8 mouse cellular contexts compared by ENCODE assay signal in the genomic region with DNA sequence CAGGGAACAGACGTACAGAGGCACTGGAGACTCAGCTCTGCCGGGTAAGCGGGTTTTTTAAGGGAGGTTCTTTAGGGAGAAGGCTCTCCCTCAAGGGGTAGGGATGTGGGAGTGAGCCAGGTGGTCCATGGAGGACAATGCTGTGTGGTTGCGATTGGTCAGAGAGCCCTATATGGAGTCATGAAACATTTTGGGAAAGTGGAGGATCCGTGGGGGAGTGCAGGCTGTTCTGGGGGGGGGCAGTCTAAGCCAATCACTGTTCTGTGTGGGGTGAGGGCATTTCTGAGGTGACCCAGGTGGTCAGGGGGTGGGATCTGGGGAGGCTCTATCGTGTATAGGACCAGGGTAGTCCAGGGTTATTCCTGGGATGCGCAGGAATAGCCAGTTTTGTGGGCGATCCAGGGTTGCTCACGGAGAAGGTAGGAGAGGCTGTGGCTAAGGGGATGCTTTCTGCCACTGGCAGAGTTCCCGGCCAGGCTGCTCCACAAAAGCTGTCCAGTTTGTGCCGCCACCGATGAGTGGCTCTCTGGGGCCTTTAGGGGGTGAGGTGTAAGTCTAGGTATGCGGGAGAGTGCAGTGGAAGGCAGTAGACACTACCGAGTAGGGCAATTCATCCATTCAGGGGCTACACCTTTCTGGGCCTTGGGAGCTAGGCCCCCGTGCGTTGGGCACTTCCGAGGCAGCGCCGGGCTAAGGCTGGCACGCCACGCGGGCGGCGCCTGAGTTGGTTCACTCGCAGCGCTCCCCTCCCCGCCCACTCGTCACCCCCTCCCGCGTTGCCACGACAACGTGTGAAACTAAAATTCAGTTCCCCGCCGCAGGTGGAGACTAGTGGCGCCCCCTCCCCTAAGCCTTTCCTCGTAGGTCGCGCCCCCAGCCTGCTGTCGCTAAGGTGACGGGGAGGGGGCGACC. TPM values are rescaled to one million over a fixed set of nuclear protein-coding genes. Genes with fewer than 3 reads are reported as not detected.
DNase-seq lines count a peak whose midpoint lies in the region; ATAC-seq and TF ChIP-seq lines count a peak whose summit lies in the region.

No protein-coding gene starts in this region.

- H3K4me3 ChIP-seq in heart, embryonic 14.5 days (ENCODE audit: control insufficient read depth in 1 of 2, insufficient read depth in 1 of 2, low read depth in 1 of 2, low read length in 2 of 2): peak overlapping the region; percentile 60 to 79
- peak overlapping the region; percentile 48 to 64 for H3K4me3 ChIP-seq in liver, embryonic 14.5 days (ENCODE audit: insufficient read depth in 1 of 2, low read depth in 2 of 2, low read length in 2 of 2)

- no peak for TF ChIP-seq EP300 in liver, embryonic 14.5 days (IDR thresholded peaks at IDR 0.05; ENCODE audit: low read depth)

- H3K4me2 ChIP-seq in heart, embryonic 14.5 days (ENCODE audit: low read length): peak overlapping the region; percentile 89
- H3K4me2 ChIP-seq in liver, embryonic 14.5 days (ENCODE audit: low read depth): peak overlapping the region; percentile 71

- no peak for TF ChIP-seq CTCF in liver, embryonic 14.5 days (IDR thresholded peaks at IDR 0.05; ENCODE audit: low read depth)

- peaks cover 49% of the 10 kb centered on the region for H3K27me3 ChIP-seq in heart, embryonic 14.5 days (ENCODE audit: control insufficient read depth, insufficient read depth, low read length)
- H3K27me3 ChIP-seq in liver, embryonic 14.5 days (ENCODE audit: control insufficient read depth, insufficient read depth, low read length): peaks cover 16% of the 10 kb centered on the region

- H3K27ac ChIP-seq in heart, embryonic 14.5 days (replicated peaks in 1 of 2; ENCODE audit: control insufficient read depth in 1 of 2, insufficient read depth in 1 of 2, low read depth in 2 of 2, low read length in 2 of 2): peak overlapping the region; percentile 61 to 83
- H3K27ac ChIP-seq in liver, embryonic 14.5 days: no peak overlapping the region

- no peaks in the 10 kb centered on the region; the same call in 1 of the 2 replicates for H3K9me3 ChIP-seq in heart, embryonic 14.5 days (ENCODE audit: control insufficient read depth, low read length)
- no peaks in the 10 kb centered on the region for H3K9me3 ChIP-seq in liver, embryonic 14.5 days (ENCODE audit: control insufficient read depth, low read length)

- DNase-seq in heart, adult 11 months: peak; percentile 97
- no peak for DNase-seq in heart, adult 8-10 months (ENCODE audit: low spot score)
- peak; percentile 48 to 60 for DNase-seq in kidney, postnatal 25 days
- no peak for DNase-seq in liver, embryonic 14.5 days (ENCODE audit: low read depth in 3 of 3, low spot score in 3 of 3)
- peak; percentile 50 for DNase-seq in neural tube, embryonic 10.5 days (ENCODE audit: extremely low spot score, low spot score)
- DNase-seq in thymus, postnatal 36 days: peak; percentile 70 to 76

- peaks cover 2 to 9% of the 10 kb centered on the region in 2 experiments; a peak in 3 of 4 replicates for H3K4me1 ChIP-seq in heart, embryonic 14.5 days (ENCODE audit: control insufficient read depth in 2 of 2, insufficient read depth in 2 of 2, low read length in 2 of 2)
- peaks cover 0 to 2% of the 10 kb centered on the region in 2 experiments; a peak in 1 of 4 replicates for H3K4me1 ChIP-seq in liver, embryonic 14.5 days (replicated peaks; ENCODE audit: control insufficient read depth in 2 of 2, insufficient read depth in 2 of 2, low read length in 1 of 2)

- peaks cover 12% of the 10 kb centered on the region; the same call in 1 of the 2 replicates for H3K36me3 ChIP-seq in heart, embryonic 14.5 days (ENCODE audit: control insufficient read depth, insufficient read depth, low read length)
- H3K36me3 ChIP-seq in liver, embryonic 14.5 days (replicated peaks; ENCODE audit: control insufficient read depth, insufficient read depth, low read depth): no peaks in the 10 kb centered on the region

- peak overlapping the region; percentile 75 for H3K9ac ChIP-seq in heart, embryonic 14.5 days (ENCODE audit: low read length)
- H3K9ac ChIP-seq in liver, embryonic 14.5 days (replicated peaks): no peak overlapping the region

- 2% methylated on average over 39 of the region's 41 CpGs for WGBS in heart, embryonic 14.5 days
- WGBS in liver, embryonic 14.5 days (ENCODE audit: insufficient replicate concordance): 1% methylated on average over 41 of the region's 41 CpGs

- ATAC-seq in common myeloid progenitor, adult 5-6 weeks (replicated peaks; ENCODE audit: low read depth, poor library complexity, severe bottlenecking): peak; percentile 40
- 0 out of 2 replicates have a peak, but pooled peaks have one; percentile 6 for ATAC-seq in heart, embryonic 14.5 days (ENCODE audit: insufficient number of reproducible peaks, insufficient read depth, low FRiP score, low read depth)
- ATAC-seq in liver, embryonic 14.5 days (ENCODE audit: insufficient read depth): no peak

RNA-seq across cellular contexts. Expression of a gene that starts 1.1 kb away (rescaled TPM):
- total RNA-seq in heart, adult 8-10 months (2022): 10 to 100 TPM; 36.3 to 53.5 (median 43.5) TPM
- 10.2 and 14.9 TPM in 2 replicates for total RNA-seq in common myeloid progenitor, adult 5-6 weeks (2017)
- 2.2 and 2.4 TPM in 2 replicates for polyA plus RNA-seq in heart, embryonic 14.5 days (2014; fragmentation: Nextera tagmentation; extraction: Ambion mirVana)
- 2.0 and 2.1 TPM in 2 replicates for polyA plus RNA-seq in liver, embryonic 14.5 days (2012; rRNA removed)
- polyA plus RNA-seq in liver, embryonic 14.5 days (2014; fragmentation: Nextera tagmentation; extraction: Ambion mirVana): 0.39 and 0.63 TPM in 2 replicates

RNA-seq across cellular contexts. Expression of a gene that starts 21.1 kb away (rescaled TPM):
- 10 to 100 TPM; 10.9 to 12.7 (median 11.8) TPM for total RNA-seq in heart, adult 8-10 months (2022)
- total RNA-seq in common myeloid progenitor, adult 5-6 weeks (2017): 9.4 and 12.9 TPM in 2 replicates
- polyA plus RNA-seq in heart, embryonic 14.5 days (2014; fragmentation: Nextera tagmentation; extraction: Ambion mirVana): 12.5 and 14.1 TPM in 2 replicates
- 3.2 and 3.4 TPM in 2 replicates for polyA plus RNA-seq in liver, embryonic 14.5 days (2012; rRNA removed)
- 2.7 and 3.1 TPM in 2 replicates for polyA plus RNA-seq in liver, embryonic 14.5 days (2014; fragmentation: Nextera tagmentation; extraction: Ambion mirVana)

RNA-seq across cellular contexts. Expression of a gene that starts 44.6 kb away (rescaled TPM):
- under 1 TPM in 3 of 4 experiments, not detected in 1; 0.09 to 0.25 (median 0.09) TPM for total RNA-seq in heart, adult 8-10 months (2022)
- total RNA-seq in common myeloid progenitor, adult 5-6 weeks (2017): not detected in 2 replicates
- polyA plus RNA-seq in heart, embryonic 14.5 days (2014; fragmentation: Nextera tagmentation; extraction: Ambion mirVana): 0.41 and 0.42 TPM in 2 replicates
- polyA plus RNA-seq in liver, embryonic 14.5 days (2012; rRNA removed): 0.02 and 0.08 TPM in 2 replicates
- not detected in 2 replicates for polyA plus RNA-seq in liver, embryonic 14.5 days (2014; fragmentation: Nextera tagmentation; extraction: Ambion mirVana)

Comparison
In these comparisons a context has a peak if more than half of its experiments do, and no peak if none do; other contexts are left out.
1. DNase-seq: peak in heart, adult 11 months (single experiment), kidney, postnatal 25 days (2 of 2), neural tube, embryonic 10.5 days (single experiment) and thymus, postnatal 36 days (2 of 2); none in heart, adult 8-10 months (single experiment) and liver, embryonic 14.5 days (0 of 3).